Mouse (Mus musculus): ENCODE measurements around the gene Sdf2.

Gene Sdf2

GRCm38 (mm10) chr11:78261380-78262352 is 16.1 kb downstream of the Sdf2 start, which contains the start of gene 2610507B11Rik:
2610507B11Rik (plus strand) TSS chr11:78261752.
- peak; percentile 97 for DNase-seq (ENCODE audit: low read depth, low spot score)

- DNase-seq (ENCODE audit: low read depth, low spot score), result peak; percentile 80
Observed at GRCm38 (mm10) chr11:78262550-78262949, 17.0 kb downstream of the Sdf2 start.

DNA sequence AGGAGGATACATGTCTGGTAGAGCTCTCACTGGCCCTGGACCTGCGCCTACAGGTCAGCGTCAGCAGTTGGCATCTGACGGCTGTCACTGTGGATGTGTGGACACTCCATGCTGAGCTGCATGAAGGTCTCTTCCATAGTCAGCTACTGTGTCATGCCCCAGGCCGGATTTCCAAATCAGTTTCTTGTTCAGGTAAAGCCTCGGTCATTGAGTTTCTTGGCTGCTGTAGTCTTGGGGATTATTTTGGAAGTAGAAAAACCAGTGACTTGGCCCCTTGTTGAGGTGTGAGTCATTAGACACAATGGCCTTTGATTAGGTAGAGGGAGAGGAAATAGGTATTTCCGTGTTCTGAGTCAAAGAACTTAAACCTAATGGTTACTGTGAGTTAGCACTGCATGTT is 20.0 kb downstream of the Sdf2 start:
- DNase-seq (ENCODE audit: low read depth, low spot score), result no peak

DNA sequence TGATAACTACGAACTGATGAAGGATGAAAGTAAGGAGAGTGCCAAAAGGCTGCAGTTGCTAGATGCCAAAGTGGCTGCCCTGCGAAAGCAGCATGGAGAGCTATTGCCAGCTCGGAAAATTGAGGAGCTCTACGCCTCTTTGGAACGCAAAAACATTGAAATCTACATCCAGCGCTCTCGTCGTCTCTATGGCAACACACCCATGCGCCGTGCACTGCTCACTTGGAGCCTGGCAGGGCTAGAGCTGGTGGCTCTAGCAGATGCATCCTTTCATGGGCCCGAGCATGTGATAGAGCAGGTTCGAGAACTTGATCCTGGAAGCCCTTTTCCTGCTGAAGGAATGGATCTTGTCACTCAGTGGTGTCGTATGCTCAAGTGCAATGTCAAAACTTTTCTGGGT is 26.4 kb downstream of the Sdf2 start:
- no peak for DNase-seq (ENCODE audit: low read depth, low spot score)

DNA sequence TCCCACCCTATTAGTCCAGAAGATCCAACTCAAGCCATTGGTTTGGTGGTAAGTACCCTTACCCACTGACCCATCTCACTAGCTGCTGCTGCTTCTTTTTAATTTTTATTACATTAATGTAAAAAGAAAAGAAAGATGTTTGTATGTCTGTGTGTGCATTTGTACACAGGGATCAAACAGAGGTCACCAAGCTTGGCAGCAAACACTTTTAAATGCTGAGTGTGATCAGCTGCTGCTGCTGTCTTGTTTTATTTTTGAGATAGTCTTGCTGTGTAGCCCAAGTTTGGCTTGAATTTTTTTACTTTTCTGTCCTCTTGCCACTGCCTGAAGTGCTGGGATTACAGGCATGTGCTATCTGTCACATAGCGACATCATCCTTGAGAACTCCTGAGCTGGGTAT is 30.1 kb downstream of the Sdf2 start:
- DNase-seq (ENCODE audit: low read depth, low spot score), result no peak

DNA sequence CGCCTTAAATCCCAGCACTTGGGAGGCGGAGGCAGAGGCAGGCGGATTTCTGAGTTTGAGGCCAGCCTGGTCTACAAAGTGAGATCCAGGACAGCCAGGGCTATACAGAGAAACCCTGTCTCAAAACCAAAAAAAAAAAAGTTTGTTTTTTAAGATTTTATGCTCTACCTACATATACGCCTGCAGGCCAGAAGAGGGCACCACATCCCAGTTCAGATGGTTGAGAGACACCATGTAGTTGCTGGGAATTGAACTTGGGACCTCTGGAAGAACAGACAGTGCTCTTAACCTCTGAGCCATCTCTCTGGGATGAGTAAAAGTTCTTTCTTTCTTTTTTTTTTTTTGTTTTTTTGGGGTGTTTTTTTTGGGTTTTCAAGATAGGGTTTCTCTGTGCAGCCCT is 30.6 kb downstream of the Sdf2 start:
- peak; percentile 40 for DNase-seq (ENCODE audit: low read depth, low spot score)

DNA sequence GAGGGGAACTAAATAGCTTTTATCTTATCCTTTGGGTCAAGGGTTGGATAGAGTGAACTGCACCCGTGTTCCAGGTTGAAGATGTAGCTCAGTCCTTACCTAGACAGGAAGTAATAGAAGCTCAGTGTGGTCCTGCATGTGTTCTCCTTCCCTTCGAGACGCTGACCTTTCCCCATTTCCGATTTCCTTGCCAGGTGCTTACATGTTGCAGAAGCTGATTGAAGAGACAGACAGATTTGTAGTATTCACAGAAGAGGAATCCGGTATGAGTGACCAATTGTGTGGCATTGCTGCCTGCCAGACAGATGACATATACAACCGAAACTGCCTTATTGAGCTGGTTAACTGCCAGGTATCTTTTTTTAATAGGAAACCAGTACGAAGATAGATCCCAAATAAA is 33.3 kb downstream of the Sdf2 start:
- DNase-seq (ENCODE audit: low read depth, low spot score), result no peak

DNA sequence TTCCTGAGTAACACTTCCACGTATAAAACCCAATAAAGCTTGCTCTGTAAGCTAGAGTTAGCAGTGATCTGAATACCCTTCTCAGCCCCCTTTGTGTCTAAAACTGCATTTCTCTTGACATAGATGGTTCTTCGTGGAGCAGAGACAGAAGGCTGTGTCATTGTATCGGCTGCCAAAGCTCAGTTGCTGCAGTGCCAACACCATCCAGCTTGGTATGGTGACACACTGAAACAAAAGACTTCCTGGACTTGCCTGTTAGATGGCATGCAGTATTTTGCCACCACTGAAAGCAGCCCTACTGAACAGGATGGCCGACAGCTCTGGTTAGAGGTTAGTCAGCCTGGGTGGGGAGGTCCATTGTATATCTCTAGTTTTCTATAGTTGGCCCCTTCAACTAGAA is 34.0 kb downstream of the Sdf2 start:
- no peak for DNase-seq (ENCODE audit: low read depth, low spot score)

DNA sequence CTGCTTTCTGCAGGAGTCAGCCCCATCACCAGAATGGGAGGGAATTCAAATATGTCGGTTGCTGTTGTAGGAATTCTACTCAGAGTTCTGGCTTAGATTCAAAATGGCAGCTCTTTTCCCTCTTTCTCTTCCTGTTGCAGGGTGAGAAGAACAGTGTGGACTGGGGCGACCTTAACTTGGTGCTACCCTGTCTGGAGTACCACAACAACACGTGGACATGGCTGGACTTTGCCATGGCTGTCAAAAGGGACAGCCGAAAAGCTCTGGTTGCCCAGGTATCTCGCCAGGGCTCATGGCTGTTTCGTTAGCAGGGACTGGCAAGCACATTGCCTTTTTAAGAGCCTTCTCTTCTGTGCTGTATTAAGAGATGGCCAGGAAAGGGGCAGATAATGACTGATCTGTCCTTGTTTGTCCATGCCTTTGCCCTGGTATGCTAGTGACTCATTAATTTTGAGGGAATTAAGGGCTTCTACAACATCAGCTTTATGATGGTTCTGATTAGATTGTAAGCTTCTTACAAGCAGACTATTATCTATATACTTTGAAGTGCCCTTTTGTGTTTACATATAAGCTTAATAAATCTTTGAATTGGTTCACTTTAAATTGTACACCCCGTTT is 43.7 kb downstream of the Sdf2 start:
- no peak for DNase-seq (ENCODE audit: low read depth, low spot score)

- no peak for DNase-seq (ENCODE audit: low read depth, low spot score)
Observed at GRCm38 (mm10) chr11:78290654-78291053, 45.1 kb downstream of the Sdf2 start, which contains the start of gene BC030499. BC030499 (plus strand) TSS chr11:78290841.

DNA sequence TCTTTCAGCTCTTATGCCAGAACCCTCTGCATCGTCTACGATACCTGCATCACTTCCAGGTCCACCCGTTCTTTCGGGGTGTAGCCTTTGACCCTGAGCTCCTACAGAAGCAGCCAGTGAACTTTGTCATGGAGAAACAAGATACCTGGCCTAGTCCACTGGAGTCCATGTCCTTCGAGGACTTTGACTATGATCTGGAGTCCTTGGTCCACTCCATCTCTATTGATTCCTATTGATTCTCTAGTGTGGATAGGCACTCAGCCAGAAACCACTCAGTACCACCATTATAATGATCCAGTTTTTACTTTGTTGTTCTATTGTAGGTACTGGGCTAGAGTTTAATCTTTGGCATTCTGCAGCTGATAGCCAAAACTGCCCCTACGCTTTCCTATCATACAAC is 49.0 kb downstream of the Sdf2 start:
- DNase-seq (ENCODE audit: low read depth, low spot score), result no peak

GRCm38 (mm10) chr11:78300917-78301316 is 55.4 kb downstream of the Sdf2 start:
- no peak for DNase-seq (ENCODE audit: low read depth, low spot score)

DNA sequence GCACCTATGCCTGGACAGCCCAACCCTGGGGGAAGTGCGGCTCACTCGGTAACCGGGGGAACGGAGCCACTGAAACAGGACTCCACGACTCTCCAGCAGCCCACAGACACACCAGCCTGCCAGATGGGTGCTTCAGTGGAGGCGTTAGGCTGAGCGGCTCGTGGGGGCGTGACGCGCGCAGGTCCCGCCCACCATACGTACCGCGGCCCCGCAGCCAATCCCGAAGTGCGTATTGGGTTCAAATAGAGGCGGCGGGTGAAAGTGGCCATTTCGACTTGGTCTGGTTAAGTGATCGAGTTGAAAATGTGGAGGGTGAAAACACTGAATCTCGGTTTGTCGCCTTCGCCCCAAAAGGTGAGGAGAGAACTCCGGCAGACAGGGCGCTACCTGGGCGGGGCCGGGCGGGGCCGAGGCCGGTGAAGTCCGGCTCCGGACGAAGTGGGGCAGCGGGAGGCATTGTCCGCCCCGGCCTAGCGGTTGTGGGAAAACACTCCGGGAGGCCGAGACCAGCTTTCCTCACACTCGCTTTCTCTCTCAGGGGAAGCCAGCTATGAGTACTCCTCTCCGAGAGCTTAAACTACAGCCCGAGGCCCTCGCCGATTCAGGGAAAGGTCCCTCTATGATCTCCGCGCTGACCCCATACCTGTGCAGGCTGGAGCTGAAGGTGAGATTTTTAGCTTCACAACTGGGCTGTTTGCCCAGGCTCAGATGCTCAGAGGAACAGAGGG is 56.0 kb downstream of the Sdf2 start, which contains the start of gene Spag5:
Gene Spag5 (plus strand): TSS at position 173 of the 728 bp plus-strand sequence.
- peak; percentile 80 for DNase-seq (ENCODE audit: low read depth, low spot score)

All from WW6 (cell line).